Mouse (Mus musculus) bone marrow, adult 2 months (tissue): ENCODE measurements at regions not wholly inside any gene's neighbourhood (a gene's known extent, or its start where the extent isn't known, plus 50 kb on each side); places are given as distances from the start of the nearest gene placed in this dataset.

Source experiments
- CTCF ChIP-seq: fragments of 200-500 bp; IDR thresholded peaks from 2 replicates; pipeline ENCODE4 v1.5.1; 2011; ENCODE audit warnings: low read length, control low read depth; ENCODE audit not compliant: control insufficient read depth, insufficient read depth
- POLR2A ChIP-seq: fragments of 200-500 bp; IDR thresholded peaks from 2 replicates; pipeline ENCODE4 v1.6.1; 2011; ENCODE audit warnings: low read depth, mild to moderate bottlenecking, control low read depth, low read length, borderline replicate concordance; ENCODE audit not compliant: control insufficient read depth

DNA sequence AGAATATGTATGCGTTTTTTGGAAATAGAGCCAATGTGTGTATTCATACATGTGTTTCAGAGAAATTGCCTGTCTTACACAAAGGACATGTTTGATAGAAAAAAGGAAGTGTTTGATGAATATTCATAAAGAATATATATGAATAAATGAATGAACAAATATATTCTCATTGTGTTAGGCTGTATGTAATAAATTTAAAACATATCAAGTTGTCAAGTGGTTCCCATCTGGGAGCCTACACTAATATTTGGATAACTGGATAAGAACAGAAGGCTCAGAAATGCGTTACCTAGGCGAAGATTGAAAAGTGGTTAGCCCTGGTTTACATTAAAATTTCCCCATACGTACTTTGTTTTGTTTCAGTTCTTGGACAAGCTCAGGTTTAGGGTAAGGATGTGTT is 1369.7 kb downstream of the Slc22a22 start:
- TF ChIP-seq POLR2A (no peak), CTCF (no peak)
